ENCODE assay signal across 8 mouse cellular contexts in genomic region chrX:136992978-136993547, GRCm38 (mm10). TPM values are rescaled to one million over a fixed set of nuclear protein-coding genes. Genes with fewer than 3 reads are reported as not detected.
DNase-seq lines count a peak whose midpoint lies in the region; ATAC-seq lines count a peak whose summit lies in the region.

TSS of gene Zcchc18 (plus strand) at chrX:136993155.

- intact Hi-C loops in left cerebral cortex, postnatal 4 days (cut with DNase I), result no loop called here

- WGBS in intestine, embryonic 16.5 days, result 21% methylated on average over 26 of the region's 26 CpGs
- whole genome bisulfite sequencing in midbrain, embryonic 10.5 days, result 11% methylated on average over 26 of the region's 26 CpGs

- H3K36me3 ChIP-seq in intestine, embryonic 16.5 days (ENCODE audit: control insufficient read depth, insufficient read depth, low read length), result no peaks in the 10 kb centered on the region
- no peaks in the 10 kb centered on the region for H3K36me3 ChIP-seq in midbrain, embryonic 10.5 days

- H3K27me3 ChIP-seq in intestine, embryonic 16.5 days (replicated peaks; ENCODE audit: control insufficient read depth, insufficient read depth, low read length), result peaks cover 9% of the 10 kb centered on the region
- H3K27me3 ChIP-seq in midbrain, embryonic 10.5 days (ENCODE audit: low read depth, poor library complexity, severe bottlenecking), result peaks cover 69% of the 10 kb centered on the region

- H3K4me2 ChIP-seq in intestine, embryonic 16.5 days (ENCODE audit: low read depth, low read length), result peak within 1 kb of the TSS; percentile 66

- H3K27ac ChIP-seq in intestine, embryonic 16.5 days (ENCODE audit: low read length), result no peak within 1 kb of the TSS
- peak within 1 kb of the TSS; percentile 80 for H3K27ac ChIP-seq in midbrain, embryonic 10.5 days (replicated peaks)

- DNase-seq in adrenal gland, adult 2 months, result peak; percentile 56
- DNase-seq in embryo, embryonic 10.5 days (ENCODE audit: low spot score), result peak; percentile 87
- DNase-seq in heart, adult 11 months, result peak; percentile 94
- DNase-seq in left cerebral cortex, postnatal 4 days, result peak; percentile 87
- DNase-seq in midbrain, embryonic 10.5 days (ENCODE audit: low spot score), result peak; percentile 85
- DNase-seq in skeletal muscle tissue, adult 2 months (ENCODE audit: low read depth, low spot score), result peak; percentile 4

- no peaks in the 10 kb centered on the region for H3K9me3 ChIP-seq in intestine, embryonic 16.5 days (ENCODE audit: control insufficient read depth, low read length)
- H3K9me3 ChIP-seq in midbrain, embryonic 10.5 days (replicated peaks), result no peaks in the 10 kb centered on the region

- H3K9ac ChIP-seq in intestine, embryonic 16.5 days (ENCODE audit: low read depth, low read length), result peak within 1 kb of the TSS; percentile 19; the same call in 1 of the 2 replicates

- H3K4me3 ChIP-seq in intestine, embryonic 16.5 days (ENCODE audit: low read length), result peak within 1 kb of the TSS; percentile 43
- H3K4me3 ChIP-seq in midbrain, embryonic 10.5 days, result peak within 1 kb of the TSS; percentile 56

- ATAC-seq in intestine, embryonic 16.5 days, result peak; percentile 90
- no peak for ATAC-seq in erythroid progenitor cell, adult 5-6 weeks (replicated peaks; ENCODE audit: low FRiP score, poor library complexity, severe bottlenecking)

- no peaks in the 10 kb centered on the region for H3K4me1 ChIP-seq in intestine, embryonic 16.5 days (ENCODE audit: control insufficient read depth, insufficient read depth, low read length)
- H3K4me1 ChIP-seq in midbrain, embryonic 10.5 days, result peaks cover 29% of the 10 kb centered on the region

RNA-seq across cellular contexts. Expression of gene Zcchc18, which starts in this region (rescaled TPM):
- total RNA-seq in adrenal gland, adult 2 months (2021), result 10 to 100 TPM in 1 of 2 experiments, 1 to 10 TPM in 1; 8.9 to 16.9 TPM
- polyA plus RNA-seq in adrenal gland, adult 2 months (2012; rRNA removed), result 1.7 and 2.8 TPM in 2 replicates
- polyA plus RNA-seq in intestine, embryonic 16.5 days (2015; fragmentation: Nextera tagmentation; extraction: Ambion mirVana), result 12.7 and 14.3 TPM in 2 replicates
- 100 to 1,000 TPM; 228 to 251 TPM for total RNA-seq in left cerebral cortex, postnatal 4 days (2021)
- 50.8 and 71.3 TPM in 2 replicates for polyA plus RNA-seq in midbrain, embryonic 10.5 days (2016; fragmentation: Nextera tagmentation; extraction: Ambion mirVana)
- 0.72 TPM in 1 of 2 replicates, not detected in the other for total RNA-seq in erythroid progenitor cell, adult 5-6 weeks (2015; ENCODE audit: low replicate concordance)
- 0.64 TPM in 1 of 2 replicates, not detected in the other for total RNA-seq in erythroid progenitor cell, adult 5-6 weeks (2017; ENCODE audit: low replicate concordance)

Comparison
In these comparisons a context has a peak if more than half of its experiments do, and no peak if none do; other contexts are left out.
1. RNA of gene Zcchc18 (total RNA-seq): 228 to 251 TPM in left cerebral cortex, postnatal 4 days; 8.9 to 16.9 TPM in adrenal gland, adult 2 months and 0.64 to 0.72 TPM in erythroid progenitor cell, adult 5-6 weeks; every median in the first group is over 10 times any median in the second.
2. DNase-seq: peak in every context shown above with its lines; median percentile 94 in heart, adult 11 months; 87 in embryo, embryonic 10.5 days; 87 in left cerebral cortex, postnatal 4 days; 85 in midbrain, embryonic 10.5 days; 56 in adrenal gland, adult 2 months; 4 in skeletal muscle tissue, adult 2 months.